Mouse (Mus musculus): ENCODE results near the gene Aloxe3.

GRCm38 (mm10) chr11:69088856-69089615 is 36.7 kb upstream of the Aloxe3 start:
- no peak for TF ChIP-seq POLR2A (IDR thresholded peaks at IDR 0.05; ENCODE audit: borderline replicate concordance, low read depth, low read length)
- no peak for TF ChIP-seq CTCF (IDR thresholded peaks at IDR 0.05; ENCODE audit: low read depth, low read length)
